Mouse (Mus musculus) embryonic stem cell, embryonic (primary cell): ENCODE measurements around the gene Pdxk.

ENCODE experiments used
- CTCF ChIA-PET, 4 experiments: fragments of 300-600 bp in 2 of 4; fragments of 350-600 bp in 2 of 4; sonication (Branson Sonifier 250); formaldehyde crosslinking; loops; one replicate each; lab custom pipeline; 2022; ENCODE audit warnings: inconsistent platforms in 2 of 4; lab: Charles Lee
- POLR2A ChIA-PET, 4 experiments: fragments of 300-600 bp in 2 of 4; fragments of 350-600 bp in 2 of 4; sonication (Branson Sonifier 250); formaldehyde crosslinking; loops; one replicate each; lab custom pipeline; 2022; ENCODE audit warnings: antibody characterized with exemption in 4 of 4, inconsistent platforms in 1 of 4; lab: Charles Lee

Gene Pdxk

GRCm38 (mm10) chr10:78441606-78442005, 23.2 kb downstream of the Pdxk start:
- CTCF ChIA-PET, result interaction anchor here (0.6 to 4.5 kb wide), 41 partner anchors 8 to 333 kb away, joined by 3 to 33 read pairs (median 5); partner anchors contain the start of genes Cstb (in 2 of the 4), Rrp1 (in 2 of the 4) and Pdxk (in 1 of the 4)
- POLR2A ChIA-PET, result interaction anchor here (0.5 to 8.6 kb wide), 32 partner anchors 9 to 404 kb away, joined by 3 to 108 read pairs (median 4); partner anchors contain the start of genes Cstb (in 3 of the 4), Pdxk (in 3 of the 4), Rrp1 (in 2 of the 4) and Icosl (in 1 of the 4)

- ChIA-PET POLR2A (interaction anchor here in 3 of 4 experiments (0.6 to 8.6 kb wide), 26 partner anchors 9 to 372 kb away, joined by 3 to 108 read pairs (median 4); partner anchors contain the start of genes Cstb (in 3 of the 3), Pdxk (in 3 of the 3), Rrp1 (in 2 of the 3) and Icosl (in 1 of the 3)), CTCF (interaction anchor here (0.5 to 4.5 kb wide), 53 partner anchors 8 to 469 kb away, joined by 3 to 33 read pairs (median 5); partner anchors contain the start of genes Cstb (in 2 of the 4), Rrp1 (in 2 of the 4), Trappc10 (in 2 of the 4) and Icosl (in 1 of the 4))
Measured at GRCm38 (mm10) chr10:78440812-78441211, 24.0 kb downstream of the Pdxk start.

- ChIA-PET POLR2A (interaction anchor here in 2 of 4 experiments (1.3 to 8.6 kb wide), 3 partner anchors 10 to 18 kb away, joined by 4 to 108 read pairs (median 6); partner anchors contain the start of gene Cstb (in 1 of the 2)), CTCF (interaction anchor here in 3 of 4 experiments (0.6 to 4.5 kb wide), 17 partner anchors 10 to 255 kb away, joined by 3 to 33 read pairs (median 8); partner anchors contain the start of genes Cstb (in 2 of the 3), Pdxk (in 2 of the 3), Pwp2 (in 2 of the 3) and Rrp1 (in 2 of the 3))
Measured at GRCm38 (mm10) chr10:78439990-78440389, 24.8 kb downstream of the Pdxk start.

DNA sequence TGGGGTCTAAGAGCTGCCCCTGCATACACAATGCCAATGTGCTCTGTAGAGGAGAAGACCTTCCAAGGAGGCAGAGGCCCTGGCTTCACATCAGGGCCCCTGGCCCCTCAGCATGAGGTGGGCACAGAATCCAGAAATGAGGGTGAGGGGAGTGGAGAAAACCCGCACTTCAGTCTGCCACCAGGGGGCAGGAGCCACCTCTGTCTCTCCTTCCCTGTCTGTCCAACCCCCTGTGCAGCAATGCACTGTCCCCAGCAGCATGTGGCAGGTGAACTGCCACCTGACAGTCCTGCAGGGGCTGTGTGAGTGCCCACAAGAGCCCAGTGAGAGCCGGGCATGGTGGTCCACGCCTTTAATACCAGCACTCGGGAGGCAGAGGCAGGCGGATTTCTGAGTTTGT, 25.2 kb downstream of the Pdxk start:
- POLR2A ChIA-PET, result interaction anchor here in 3 of 4 experiments (1.3 to 8.6 kb wide), 3 partner anchors 10 to 13 kb away, joined by 15 to 108 read pairs (median 18); partner anchors contain the start of gene Cstb (in 2 of the 3)
- CTCF ChIA-PET, result interaction anchor here (0.6 to 4.5 kb wide), 17 partner anchors 9 to 255 kb away, joined by 3 to 32 read pairs (median 6); partner anchors contain the start of genes Cstb (in 2 of the 4), Pdxk (in 2 of the 4), Pwp2 (in 1 of the 4) and Rrp1 (in 1 of the 4)

DNA sequence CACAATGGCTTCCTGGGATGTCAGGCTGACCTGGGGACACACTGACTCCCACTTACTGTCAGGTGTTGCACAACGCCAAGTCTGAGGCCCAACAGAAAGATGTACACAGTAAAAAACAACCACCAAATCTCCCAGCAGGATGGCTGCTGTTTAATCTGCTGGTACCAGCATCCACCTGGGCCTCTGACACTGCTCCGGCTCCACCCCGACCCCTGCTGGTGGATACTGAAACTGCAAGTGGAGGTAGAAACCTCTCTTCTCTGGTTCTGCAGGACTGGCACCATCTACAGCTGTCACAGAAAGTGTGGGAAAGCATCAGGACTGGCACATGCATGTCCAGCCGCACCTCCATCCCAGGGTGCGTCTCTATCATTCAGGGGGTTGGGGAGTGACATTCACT, 26.7 kb downstream of the Pdxk start:
- POLR2A ChIA-PET, result interaction anchor here in 3 of 4 experiments (1.2 to 8.6 kb wide), 9 partner anchors 8 to 136 kb away, joined by 3 to 108 read pairs (median 5); partner anchors contain the start of genes Cstb (in 2 of the 3), Ilvbl (in 1 of the 3) and Pdxk (in 1 of the 3)
- CTCF ChIA-PET, result interaction anchor here (0.6 to 4.5 kb wide), 26 partner anchors 8 to 1622 kb away, joined by 3 to 32 read pairs (median 5); partner anchors contain the start of genes Cstb (in 2 of the 4), D10Jhu81e (in 1 of the 4), Pdxk (in 1 of the 4) and Rrp1 (in 1 of the 4)

GRCm38 (mm10) chr10:78432853-78433252, 31.9 kb downstream of the Pdxk start:
- CTCF ChIA-PET, result interaction anchor here in 1 of 4 experiments (1.2 kb wide), 1 partner anchor 9 kb away, joined by 6 read pairs; no protein-coding TSS in a partner anchor
- POLR2A ChIA-PET, result interaction anchor here in 1 of 4 experiments (2.9 kb wide), 1 partner anchor 8 kb away, joined by 12 read pairs; no protein-coding TSS in a partner anchor

- ChIA-PET POLR2A (interaction anchor here in 3 of 4 experiments (0.7 to 7.5 kb wide), 14 partner anchors 9 to 1236 kb away, joined by 3 to 108 read pairs (median 5); partner anchors contain the start of genes Pdxk (in 1 of the 3), Pwp2 (in 1 of the 3) and Rrp1 (in 1 of the 3)), CTCF (interaction anchor here in 3 of 4 experiments (0.7 to 2.2 kb wide), 4 partner anchors 9 to 17 kb away, joined by 3 to 5 read pairs (median 3); partner anchors contain the start of gene Rrp1 (in 1 of the 3))
Measured at GRCm38 (mm10) chr10:78429776-78430175, 35.0 kb downstream of the Pdxk start.

DNA sequence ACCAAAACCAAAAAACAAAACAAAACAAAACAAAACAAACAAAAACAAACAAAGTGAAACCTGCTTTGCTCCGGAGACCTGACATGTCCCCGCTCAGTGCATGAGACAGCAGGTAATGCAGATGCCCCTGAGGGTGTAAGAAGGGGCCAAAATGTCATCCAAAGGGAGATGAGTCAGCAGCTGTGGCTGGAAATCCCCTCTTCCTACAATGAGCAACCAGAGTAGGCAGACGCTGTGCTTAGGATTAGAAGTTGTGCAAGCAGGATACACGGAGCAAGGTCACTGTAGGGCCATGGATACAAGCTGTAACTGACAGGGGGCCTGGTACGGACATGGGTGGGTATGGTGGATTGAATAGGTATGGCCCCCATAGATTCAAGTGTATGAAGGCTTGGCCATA, 35.6 kb downstream of the Pdxk start:
- ChIA-PET POLR2A (interaction anchor here in 3 of 4 experiments (0.7 to 7.5 kb wide), 12 partner anchors 10 to 244 kb away, joined by 3 to 108 read pairs (median 6); partner anchors contain the start of genes Pdxk (in 2 of the 3) and Pwp2 (in 1 of the 3)), CTCF (interaction anchor here in 1 of 4 experiments (0.7 kb wide), 1 partner anchor 9 kb away, joined by 3 read pairs; no protein-coding TSS in a partner anchor)

- CTCF ChIA-PET, result interaction anchor here in 2 of 4 experiments (0.7 to 2.0 kb wide), 4 partner anchors 10 to 14 kb away, joined by 3 to 9 read pairs (median 4); no protein-coding TSS in a partner anchor
- POLR2A ChIA-PET, result interaction anchor here in 3 of 4 experiments (0.6 to 7.5 kb wide), 25 partner anchors 10 to 418 kb away, joined by 3 to 108 read pairs (median 4); partner anchors contain the start of genes Pdxk (in 3 of the 3), Rrp1 (in 2 of the 3), D10Jhu81e (in 1 of the 3) and Pfkl (in 1 of the 3)
Measured at GRCm38 (mm10) chr10:78428070-78428469, 36.7 kb downstream of the Pdxk start.

GRCm38 (mm10) chr10:78426117-78426735, 38.5 kb downstream of the Pdxk start:
- ChIA-PET CTCF (interaction anchor here (0.6 to 3.2 kb wide), 13 partner anchors 8 to 1069 kb away, joined by 3 to 19 read pairs (median 5); partner anchors contain the start of genes Rrp1 (in 2 of the 4) and D10Jhu81e (in 1 of the 4)), POLR2A (interaction anchor here (0.6 to 7.5 kb wide), 55 partner anchors 8 to 1354 kb away, joined by 3 to 108 read pairs (median 4); partner anchors contain the start of genes Pdxk (in 3 of the 4), Rrp1 (in 3 of the 4), Trappc10 (in 2 of the 4) and Ilvbl (in 1 of the 4))

DNA sequence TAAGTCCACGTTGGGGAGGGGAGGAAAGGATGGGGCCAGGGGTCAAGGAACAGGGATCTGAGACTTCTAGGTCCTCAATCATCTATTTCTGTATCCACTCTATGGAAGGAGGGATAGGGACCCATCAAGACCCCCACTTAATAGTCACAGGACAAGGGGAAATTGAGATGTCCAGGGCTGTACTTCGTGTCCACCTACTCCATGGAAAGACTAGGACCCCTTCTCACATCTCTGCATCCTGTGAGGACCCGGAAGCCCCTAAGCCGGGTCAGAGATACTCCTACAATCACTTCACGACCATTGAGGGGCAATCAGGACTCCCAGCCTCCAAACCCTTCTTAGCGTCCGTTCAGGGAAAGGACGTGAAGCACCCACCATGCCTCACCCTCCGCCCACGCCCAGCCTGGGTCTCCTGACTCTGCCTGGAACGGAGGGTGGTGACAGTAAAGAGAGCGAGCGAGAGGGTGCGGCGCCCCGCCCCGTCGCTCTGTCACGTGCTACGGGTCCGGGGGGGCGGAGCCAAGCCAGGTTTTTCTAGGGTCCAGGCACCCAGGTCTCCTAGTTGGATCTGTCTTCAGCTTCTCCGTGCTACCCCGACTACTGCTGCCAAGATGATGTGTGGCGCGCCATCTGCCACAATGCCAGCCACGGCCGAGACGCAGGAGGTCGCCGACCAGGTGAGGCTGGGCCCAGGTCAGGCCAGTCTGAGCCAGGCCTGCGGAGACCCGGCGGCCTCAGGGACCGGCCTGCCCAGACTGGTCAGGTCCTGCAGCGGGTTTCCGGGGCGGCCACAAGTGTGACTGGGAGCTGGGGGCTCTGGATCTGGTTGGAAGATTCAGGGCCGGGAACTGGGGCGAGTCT, 39.4 kb downstream of the Pdxk start, which contains the start of gene Cstb:
Gene Cstb, plus strand, starts transcription at position 489 of the 861 bp plus-strand sequence.
- ChIA-PET POLR2A (interaction anchor here (0.6 to 7.5 kb wide), 57 partner anchors 8 to 1355 kb away, joined by 3 to 108 read pairs (median 4); partner anchors contain the start of genes Pdxk (in 3 of the 4), Rrp1 (in 3 of the 4), Trappc10 (in 2 of the 4) and Cdc34 (in 1 of the 4)), CTCF (interaction anchor here in 2 of 4 experiments (0.6 to 3.3 kb wide), 10 partner anchors 8 to 1070 kb away, joined by 3 to 19 read pairs (median 6); partner anchors contain the start of gene Rrp1 (in 1 of the 2))

DNA sequence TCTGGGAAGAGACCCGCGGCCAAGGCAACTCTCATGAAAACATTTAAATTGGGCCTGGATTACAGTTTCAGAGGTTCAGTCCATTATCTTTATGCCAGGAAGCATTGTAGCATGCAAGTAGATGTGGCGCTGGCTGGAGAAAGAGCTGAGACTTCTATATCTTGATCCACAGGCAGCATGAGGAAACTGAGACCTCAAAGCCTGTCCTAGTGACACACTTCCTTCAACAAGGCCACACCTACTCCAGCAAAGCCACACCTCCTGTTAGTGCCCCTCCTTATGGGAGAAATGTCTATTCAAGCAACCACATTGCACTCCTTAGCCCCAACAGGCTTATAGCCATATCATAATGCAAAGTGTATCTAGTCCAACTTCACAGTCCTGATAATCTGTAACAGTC, 42.2 kb downstream of the Pdxk start:
- POLR2A ChIA-PET, result interaction anchor here in 3 of 4 experiments (1.8 to 4.5 kb wide), 4 partner anchors 10 to 42 kb away, joined by 8 to 31 read pairs (median 16); partner anchors contain the start of genes Rrp1 (in 3 of the 3) and Pdxk (in 1 of the 3)
- CTCF ChIA-PET, result interaction anchor here in 2 of 4 experiments (0.8 to 3.3 kb wide), 3 partner anchors 10 to 39 kb away, joined by 3 to 12 read pairs (median 3); partner anchors contain the start of gene Rrp1 (in 2 of the 2)

DNA sequence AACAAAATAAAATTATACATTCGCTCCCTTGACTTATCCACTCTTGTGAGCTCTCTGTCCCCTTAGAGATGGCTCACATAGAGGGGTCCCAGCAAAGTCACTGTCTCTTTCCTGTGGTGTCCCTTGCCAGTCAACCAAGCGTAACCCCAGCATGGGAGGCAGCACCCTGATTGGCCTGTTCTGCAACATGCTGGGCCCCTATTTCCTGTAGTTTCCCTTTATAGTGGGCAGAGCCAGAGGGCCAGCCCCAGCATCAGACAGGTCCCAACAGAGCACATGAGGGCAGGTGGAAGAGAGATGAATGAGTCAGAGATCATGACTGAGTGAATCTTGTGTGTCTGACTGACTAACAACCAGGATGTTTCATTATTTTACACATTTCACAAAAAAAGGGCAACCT, 43.8 kb downstream of the Pdxk start:
- POLR2A ChIA-PET, result interaction anchor here in 1 of 4 experiments (0.6 kb wide), 1 partner anchor 93 kb away, joined by 3 read pairs; no protein-coding TSS in a partner anchor
- CTCF ChIA-PET, result interaction anchor here in 1 of 4 experiments (1.3 kb wide), 1 partner anchor 67 kb away, joined by 3 read pairs; no protein-coding TSS in a partner anchor

- ChIA-PET CTCF (interaction anchor here in 3 of 4 experiments (0.6 to 1.9 kb wide), 4 partner anchors 23 to 447 kb away, joined by 3 to 6 read pairs (median 5); no protein-coding TSS in a partner anchor), POLR2A (interaction anchor here in 2 of 4 experiments (0.7 to 2.8 kb wide), 4 partner anchors 7 to 409 kb away, joined by 3 to 28 read pairs (median 6); partner anchors contain the start of genes Cstb (in 2 of the 2) and Pfkl (in 1 of the 2))
Measured at GRCm38 (mm10) chr10:78418791-78419190, 46.0 kb downstream of the Pdxk start.

- ChIA-PET POLR2A (interaction anchor here (0.7 to 2.8 kb wide), 11 partner anchors 8 to 408 kb away, joined by 3 to 28 read pairs (median 4); partner anchors contain the start of genes Cstb (in 3 of the 4) and Pfkl (in 1 of the 4)), CTCF (interaction anchor here in 3 of 4 experiments (0.7 to 1.9 kb wide), 6 partner anchors 8 to 409 kb away, joined by 3 to 9 read pairs (median 4); no protein-coding TSS in a partner anchor)
Measured at GRCm38 (mm10) chr10:78417888-78418287, 46.9 kb downstream of the Pdxk start.
